Mouse (Mus musculus) midbrain, embryonic 16.5 days (tissue): ENCODE results near the gene Ehd1. TPM values are rescaled to one million over a fixed set of nuclear protein-coding genes. Genes with fewer than 3 reads are reported as not detected.
"Not testable (repeated sequence)": the region's sequence is repeated elsewhere in the genome, so short reads cannot be mapped to it uniquely, and the experiment has no call there.

ENCODE experiments used
- ATAC-seq: fragments of 200-750 bp; cut with Nextera tagmentation; 2 replicates; pipeline ENCODE4 v1.8.0; 2017; ENCODE audit warnings: moderate TSS enrichment
- H3K27ac ChIP-seq: fragments of 300-500 bp; sonication (generic); 2 replicates; pipeline ENCODE4 v1.5.1; 2014; ENCODE audit warnings: mild to moderate bottlenecking, low read length, mixed read lengths
- H3K27me3 ChIP-seq: fragments of 300-500 bp; sonication (generic); 2 replicates; pipeline ENCODE4 v1.6.1; 2014; ENCODE audit warnings: low read depth, low read length, mixed read lengths; ENCODE audit not compliant: control insufficient read depth, insufficient read depth
- H3K36me3 ChIP-seq: fragments of 300-500 bp; sonication (generic); 2 replicates; pipeline ENCODE4 v1.6.1; 2014; ENCODE audit warnings: mild to moderate bottlenecking, low read length, moderate library complexity, mixed read lengths; ENCODE audit not compliant: control insufficient read depth, insufficient read depth
- H3K4me1 ChIP-seq: fragments of 300-500 bp; sonication (generic); 2 replicates; pipeline ENCODE4 v1.6.1; 2014; ENCODE audit warnings: mild to moderate bottlenecking, low read length, mixed read lengths; ENCODE audit not compliant: control insufficient read depth, insufficient read depth
- H3K4me2 ChIP-seq: fragments of 300-500 bp; sonication (generic); 2 replicates; pipeline ENCODE4 v1.6.1; 2014; ENCODE audit warnings: mild to moderate bottlenecking, low read length, mixed read lengths
- H3K4me3 ChIP-seq: fragments of 300-500 bp; sonication (generic); 2 replicates; pipeline ENCODE4 v1.5.1; 2014; ENCODE audit warnings: low read depth, mild to moderate bottlenecking, low read length, moderate library complexity, mixed read lengths
- H3K9ac ChIP-seq: fragments of 300-500 bp; sonication (generic); 2 replicates; pipeline ENCODE4 v1.6.1; 2014; ENCODE audit warnings: low read depth, low read length, mixed read lengths
- H3K9me3 ChIP-seq: fragments of 300-500 bp; sonication (generic); replicated peaks from 2 replicates; pipeline ENCODE4 v1.6.1; 2014; ENCODE audit warnings: mild to moderate bottlenecking, low read length, mixed read lengths; ENCODE audit not compliant: control insufficient read depth, poor library complexity, severe bottlenecking
- WGBS: fragments of 180-500 bp; shearing (Covaris S2); extraction: QIAGEN DNeasy Blood & Tissue Kit; methylation state at CpG from one replicate; pipeline ENCODE4 v1.1.7; 2014; 5-methylcytosine and 5-hydroxymethylcytosine counted together
- polyA plus RNA-seq: library from polyadenylated mRNA; unstranded; fragments of >200 nt; fragmentation: Nextera tagmentation; extraction: Ambion mirVana; gene quantifications from 2 replicates; pipeline ENCODE4 v1.2.1, GENCODE M21; 2015

The Ehd1 gene
- polyA plus RNA-seq, 1 experiment from 2014 or later: 99.6 TPM

DNA sequence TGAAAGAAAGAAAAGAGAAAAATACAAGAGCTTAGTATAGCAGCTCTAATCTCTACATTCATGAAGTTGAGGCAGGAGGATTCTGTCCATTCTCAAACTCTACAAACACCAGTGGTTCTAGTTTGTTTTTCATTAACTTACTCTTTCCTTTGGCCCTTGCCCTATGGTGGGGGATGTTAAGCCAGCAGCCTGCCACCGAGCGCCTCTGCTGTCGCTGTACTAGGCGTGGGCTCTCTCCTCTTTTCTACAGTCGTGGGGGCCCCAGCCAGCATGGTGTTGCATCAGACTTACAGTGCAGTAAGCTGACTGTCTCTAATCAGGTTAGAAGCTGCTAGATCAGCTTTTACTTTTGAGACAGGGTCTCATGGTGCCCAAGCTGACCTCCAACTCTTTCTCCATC is 6.5 kb downstream of the Ehd1 start:
- Histone ChIP-seq H3K36me3 (peaks cover 25% of the 10 kb centered on the region), H3K9ac (no peak overlapping the region), H3K27ac (no peak overlapping the region), H3K4me2 (no peak overlapping the region), H3K4me1 (peaks cover 22% of the 10 kb centered on the region), H3K9me3 (no peaks in the 10 kb centered on the region), H3K27me3 (no peaks in the 10 kb centered on the region), H3K4me3 (no peak overlapping the region)
- no peak for ATAC-seq
- WGBS: 79% methylated on average over 5 of the region's 5 CpGs

DNA sequence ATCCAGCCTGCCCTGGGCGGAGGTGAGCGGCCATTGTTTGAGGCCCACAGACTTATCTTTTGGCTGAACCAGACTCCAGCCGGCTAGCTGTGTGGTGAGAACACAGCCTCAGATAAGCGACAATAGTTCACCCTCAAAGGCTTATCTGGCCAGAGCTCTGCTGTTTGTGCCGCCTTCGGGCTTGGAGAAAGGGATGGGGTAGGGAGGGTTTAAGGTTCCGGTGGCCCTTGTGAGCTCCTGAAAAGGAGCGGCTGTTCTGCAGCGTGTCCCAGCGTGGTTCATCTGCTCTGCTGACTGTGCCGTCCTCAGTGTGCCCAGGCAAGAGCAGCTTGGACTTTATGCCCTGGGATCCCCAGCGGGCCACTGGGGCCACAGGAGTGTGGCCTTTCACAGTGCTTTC is 8.0 kb downstream of the Ehd1 start:
- H3K9me3 ChIP-seq: no peaks in the 10 kb centered on the region
- ATAC-seq: no peak
- H3K27me3 ChIP-seq: no peaks in the 10 kb centered on the region
- peaks cover 7% of the 10 kb centered on the region for H3K4me1 ChIP-seq
- H3K4me3 ChIP-seq: no peak overlapping the region
- WGBS: 91% methylated on average over 12 of the region's 12 CpGs
- no peak overlapping the region for H3K4me2 ChIP-seq
- H3K36me3 ChIP-seq: peaks cover 27% of the 10 kb centered on the region
- H3K27ac ChIP-seq: no peak overlapping the region
- H3K9ac ChIP-seq: no peak overlapping the region

DNA sequence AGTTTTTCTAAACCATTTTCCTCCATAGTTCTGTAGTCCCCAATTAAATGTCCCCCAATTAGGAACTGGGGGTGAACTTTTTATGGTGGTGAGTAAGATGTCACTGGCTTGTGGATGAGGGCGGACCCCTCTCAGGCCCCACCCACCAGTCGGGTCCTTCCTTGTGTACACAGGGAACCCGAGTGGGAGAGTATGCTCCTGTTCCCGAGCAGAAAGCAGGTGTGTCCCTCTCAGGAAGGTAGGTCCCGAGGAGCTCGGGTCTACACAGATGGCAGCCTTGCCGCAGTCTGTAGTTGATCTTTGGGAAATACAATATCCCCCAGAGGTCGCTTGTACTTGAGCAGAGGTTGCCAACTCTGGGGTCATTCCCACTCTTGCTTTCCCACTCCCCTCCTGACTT is 8.7 kb downstream of the Ehd1 start:
- H3K4me2 ChIP-seq: no peak overlapping the region
- H3K27me3 ChIP-seq: no peaks in the 10 kb centered on the region
- 86% methylated on average over 8 of the region's 8 CpGs for WGBS
- H3K4me3 ChIP-seq: no peak overlapping the region
- no peaks in the 10 kb centered on the region for H3K4me1 ChIP-seq
- peaks cover 33% of the 10 kb centered on the region for H3K36me3 ChIP-seq
- no peak for ATAC-seq
- H3K9ac ChIP-seq: no peak overlapping the region
- H3K9me3 ChIP-seq: no peaks in the 10 kb centered on the region
- H3K27ac ChIP-seq: no peak overlapping the region

DNA sequence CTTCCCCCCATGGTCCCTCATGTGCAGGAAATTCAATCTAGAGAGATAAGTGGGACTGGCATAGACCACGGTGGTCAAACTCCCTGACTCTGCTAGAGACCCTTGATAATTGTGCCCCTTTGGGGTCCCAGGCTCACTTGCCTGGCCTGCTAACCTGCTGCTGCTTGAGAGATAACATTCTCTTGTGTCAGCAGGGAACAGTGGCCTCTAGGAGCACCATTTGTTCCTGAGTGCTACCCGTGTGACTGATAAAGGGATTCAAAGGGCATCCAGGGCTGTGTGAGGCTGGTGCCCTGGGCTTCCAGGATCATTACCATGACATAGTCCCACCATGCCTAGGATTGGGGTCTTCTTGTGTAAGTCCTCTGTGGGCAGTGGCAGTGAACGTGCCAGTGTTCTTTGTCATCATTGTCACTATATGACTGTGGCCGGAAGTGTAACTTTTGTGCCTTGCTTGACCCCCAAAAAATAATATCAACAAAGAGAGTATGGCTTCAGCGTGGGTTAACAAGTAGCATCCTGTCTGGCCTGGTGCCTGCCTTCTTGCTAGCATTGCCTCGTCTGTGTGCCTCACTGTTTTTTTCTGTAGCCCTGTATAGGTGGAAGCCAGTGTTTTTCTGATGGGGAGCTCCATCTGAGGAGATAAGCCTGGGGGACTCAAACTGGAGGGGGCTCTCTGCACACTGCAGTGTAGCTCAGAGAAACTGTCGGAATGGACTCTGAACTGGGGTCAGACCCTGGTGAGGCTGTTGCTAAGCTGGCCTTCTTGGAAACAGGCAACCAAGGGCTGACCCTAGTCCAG is 9.3 kb downstream of the Ehd1 start:
- peaks cover 34% of the 10 kb centered on the region for H3K36me3 ChIP-seq
- ATAC-seq: no peak
- WGBS: 87% methylated on average over 7 of the region's 7 CpGs

DNA sequence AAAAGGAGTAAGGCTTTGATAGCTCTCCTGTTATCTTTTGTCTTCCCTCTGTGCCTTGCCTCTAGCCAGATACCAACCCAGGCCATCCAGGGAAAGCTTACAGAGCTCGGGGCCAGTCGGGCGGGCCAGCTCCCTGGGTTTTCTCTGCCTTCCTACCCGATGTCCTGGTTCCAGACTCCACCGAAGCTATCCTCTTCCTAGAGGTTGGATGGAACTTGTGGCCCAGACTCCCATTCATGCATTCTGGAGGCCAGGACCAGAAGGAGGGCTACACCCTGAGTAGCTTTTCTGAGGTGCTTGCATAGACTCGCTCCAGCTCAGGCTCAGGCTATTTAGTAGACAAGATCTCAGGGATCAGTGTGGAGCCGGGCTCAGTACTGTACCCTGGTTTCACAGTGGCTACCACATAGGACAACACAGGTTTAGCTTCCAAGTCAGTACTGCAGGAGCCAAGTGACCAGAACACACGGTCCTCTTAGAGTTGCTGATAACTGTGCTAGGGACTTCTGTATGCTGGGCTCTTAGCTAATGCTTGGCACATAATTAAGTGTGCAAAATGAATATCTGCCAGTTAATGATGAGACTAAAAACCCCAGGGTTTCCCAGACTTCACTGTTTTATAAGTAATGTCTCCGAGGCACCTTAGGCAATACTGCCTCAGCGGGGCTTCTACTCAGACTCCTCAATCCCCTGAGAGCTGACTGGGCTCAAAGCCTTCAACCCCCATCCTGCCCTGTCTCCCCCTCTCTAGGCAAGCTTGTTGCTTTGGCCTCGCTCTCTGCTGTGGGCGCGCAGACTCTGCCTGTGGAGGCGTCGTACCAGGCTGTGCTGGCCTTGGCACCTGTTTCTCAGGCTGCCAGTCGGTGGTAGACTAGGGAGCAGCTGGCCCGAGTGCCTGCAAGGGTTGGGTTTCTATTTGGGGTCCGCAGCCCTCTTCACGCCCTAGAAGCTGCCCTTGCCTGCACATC is 10.2 kb downstream of the Ehd1 start:
- 89% methylated on average over 19 of the region's 19 CpGs for WGBS
- ATAC-seq: no peak
- Histone ChIP-seq H3K9me3 (no peaks in the 10 kb centered on the region), H3K36me3 (peaks cover 29% of the 10 kb centered on the region), H3K9ac (no peak overlapping the region), H3K27ac (no peak overlapping the region), H3K4me2 (no peak overlapping the region), H3K4me1 (no peaks in the 10 kb centered on the region), H3K4me3 (no peak overlapping the region), H3K27me3 (no peaks in the 10 kb centered on the region)

More for the DNA sequence above, 9.3 kb downstream of the Ehd1 start:
- Histone ChIP-seq H3K9ac (no peak overlapping the region), H3K4me1 (no peaks in the 10 kb centered on the region), H3K4me3 (no peak overlapping the region), H3K27me3 (no peaks in the 10 kb centered on the region), H3K4me2 (no peak overlapping the region), H3K27ac (no peak overlapping the region), H3K9me3 (no peaks in the 10 kb centered on the region)

DNA sequence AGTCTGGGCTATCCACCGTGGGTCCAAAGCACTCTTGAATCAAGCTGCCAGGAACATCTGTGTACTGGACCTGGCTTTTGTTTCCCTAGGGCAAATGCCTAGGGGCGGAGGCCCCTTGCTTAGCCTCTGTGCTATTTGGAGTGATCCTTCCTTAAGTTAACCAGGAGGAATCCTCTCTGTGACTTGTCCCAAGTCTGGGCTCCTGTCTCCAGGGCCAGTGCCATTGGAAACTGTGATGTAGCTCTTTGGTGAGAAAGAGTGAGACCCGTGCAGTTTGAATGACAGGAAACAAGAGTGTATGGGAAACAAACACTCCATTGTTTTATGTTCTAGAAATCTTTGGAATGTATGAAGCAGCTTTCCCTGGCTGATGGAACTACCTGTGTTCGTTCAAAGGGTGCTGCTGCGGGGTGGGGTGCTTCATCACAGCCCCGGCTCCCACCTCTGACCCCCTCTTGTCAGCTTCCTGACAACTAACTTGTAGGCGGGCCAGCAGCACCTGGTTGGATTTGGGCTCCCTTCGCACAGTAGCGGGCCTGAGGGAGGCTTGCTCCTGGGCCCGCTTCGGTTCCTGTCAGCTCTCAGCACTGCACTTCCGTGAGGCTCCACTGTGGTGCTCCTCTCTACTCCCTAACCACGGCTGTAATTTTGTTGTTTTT is 11.8 kb downstream of the Ehd1 start:
- H3K36me3 ChIP-seq: peaks cover 20% of the 10 kb centered on the region
- H3K9me3 ChIP-seq: no peaks in the 10 kb centered on the region
- no peak overlapping the region for H3K27ac ChIP-seq
- H3K27me3 ChIP-seq: no peaks in the 10 kb centered on the region
- H3K9ac ChIP-seq: no peak overlapping the region
- H3K4me1 ChIP-seq: no peaks in the 10 kb centered on the region
- no peak for ATAC-seq
- H3K4me3 ChIP-seq: no peak overlapping the region
- 87% methylated on average over 13 of the region's 13 CpGs for WGBS
- no peak overlapping the region for H3K4me2 ChIP-seq

DNA sequence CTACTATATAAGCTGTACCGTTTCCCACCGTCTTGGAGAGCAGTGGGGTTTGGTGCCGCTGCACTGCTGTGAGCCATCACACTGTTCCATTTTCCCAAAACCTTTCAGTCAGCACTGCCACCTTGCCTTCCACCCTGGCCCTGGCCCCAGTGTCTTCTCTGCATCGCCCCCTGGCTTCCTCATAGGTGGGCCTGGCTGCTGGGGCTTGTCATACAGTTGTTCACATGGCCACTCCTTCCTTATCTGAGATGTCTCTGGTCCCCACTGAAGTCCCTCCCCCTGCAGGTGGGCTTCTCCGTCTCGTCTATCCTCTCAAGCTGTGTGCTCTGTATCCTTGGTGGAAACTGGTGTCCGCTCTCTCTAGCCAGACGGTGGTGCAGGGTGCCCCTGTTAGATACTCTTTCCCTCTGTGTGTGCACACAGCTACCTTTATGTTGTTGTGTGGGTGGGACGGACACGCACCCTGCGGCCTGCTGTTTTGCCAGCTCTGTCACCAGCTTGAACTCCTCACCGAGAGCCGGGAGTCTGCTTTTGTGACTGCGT is 13.2 kb downstream of the Ehd1 start:
- Histone ChIP-seq H3K4me1 (no peaks in the 10 kb centered on the region), H3K9ac (no peak overlapping the region), H3K36me3 (peaks cover 13% of the 10 kb centered on the region), H3K4me2 (no peak overlapping the region), H3K9me3 (no peaks in the 10 kb centered on the region), H3K27me3 (no peaks in the 10 kb centered on the region), H3K27ac (no peak overlapping the region), H3K4me3 (no peak overlapping the region)
- no peak for ATAC-seq
- WGBS: 92% methylated on average over 14 of the region's 14 CpGs

DNA sequence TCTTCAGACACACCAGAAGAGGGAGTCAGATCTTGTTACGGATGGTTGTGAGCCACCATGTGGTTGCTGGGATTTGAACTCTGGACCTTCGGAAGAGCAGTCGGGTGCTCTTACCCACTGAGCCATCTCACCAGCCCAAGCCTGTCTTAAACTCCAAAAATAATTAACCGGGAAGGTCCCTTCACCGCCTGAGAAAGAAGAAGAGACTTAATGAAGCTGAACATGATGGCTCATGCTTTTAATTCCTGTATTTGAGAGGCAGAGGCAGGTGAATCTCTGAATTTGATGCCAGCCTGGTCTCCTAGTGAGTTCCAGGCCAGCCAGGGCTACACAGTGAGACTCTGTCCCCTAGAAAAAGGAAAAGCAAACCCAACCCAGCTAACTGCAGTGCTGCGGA is 14.2 kb downstream of the Ehd1 start:
- 88% methylated on average over 5 of the region's 6 CpGs for WGBS
- not testable (repeated sequence) for H3K4me3 ChIP-seq, H3K9me3 ChIP-seq, H3K27me3 ChIP-seq, H3K4me1 ChIP-seq, H3K9ac ChIP-seq, ATAC-seq, H3K4me2 ChIP-seq, H3K27ac ChIP-seq
- H3K36me3 ChIP-seq: peaks cover 22% of the 10 kb centered on the region
